Mouse (Mus musculus): ENCODE results near the gene Pde6b. TPM values are rescaled to one million over a fixed set of nuclear protein-coding genes. Genes with fewer than 3 reads are reported as not detected.

Gene Pde6b
- polyA plus RNA-seq, 1 experiment from 2014 or later: 0.62 TPM

DNA sequence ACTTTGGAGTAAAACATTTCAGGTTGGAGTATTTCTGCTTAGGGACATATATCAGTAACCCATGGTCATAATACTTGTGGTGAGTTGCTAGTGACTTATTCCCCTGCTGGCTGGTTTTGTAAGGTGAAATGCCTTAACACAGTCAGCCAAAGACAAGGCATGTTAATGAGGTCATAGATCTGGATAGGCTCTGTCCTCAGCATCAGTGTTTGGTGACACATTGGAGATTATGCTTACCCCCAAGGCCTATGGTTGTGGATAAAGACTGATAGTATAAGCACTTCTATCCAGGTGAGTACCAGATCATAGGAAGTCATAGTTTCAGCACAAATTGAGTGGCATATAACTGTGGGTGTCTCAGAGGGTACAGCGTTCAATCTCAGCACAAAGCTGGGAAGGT lies 78.5 kb downstream of the Pde6b start:
- H3K4me1 ChIP-seq: peaks cover 30% of the 10 kb centered on the region
- peaks cover 19% of the 10 kb centered on the region for H3K36me3 ChIP-seq
- no peak overlapping the region for H3K27ac ChIP-seq
- no peak for ATAC-seq (ENCODE audit: insufficient number of reproducible peaks, insufficient read depth, low FRiP score, low TSS enrichment, low read depth)
- H3K27me3 ChIP-seq: no peaks in the 10 kb centered on the region
- no peak overlapping the region for H3K4me3 ChIP-seq
- H3K4me2 ChIP-seq: no peak overlapping the region
- H3K9ac ChIP-seq: no peak overlapping the region
- H3K9me3 ChIP-seq: no peaks in the 10 kb centered on the region
- WGBS: 94% methylated on average over 1 of the region's 1 CpGs

DNA sequence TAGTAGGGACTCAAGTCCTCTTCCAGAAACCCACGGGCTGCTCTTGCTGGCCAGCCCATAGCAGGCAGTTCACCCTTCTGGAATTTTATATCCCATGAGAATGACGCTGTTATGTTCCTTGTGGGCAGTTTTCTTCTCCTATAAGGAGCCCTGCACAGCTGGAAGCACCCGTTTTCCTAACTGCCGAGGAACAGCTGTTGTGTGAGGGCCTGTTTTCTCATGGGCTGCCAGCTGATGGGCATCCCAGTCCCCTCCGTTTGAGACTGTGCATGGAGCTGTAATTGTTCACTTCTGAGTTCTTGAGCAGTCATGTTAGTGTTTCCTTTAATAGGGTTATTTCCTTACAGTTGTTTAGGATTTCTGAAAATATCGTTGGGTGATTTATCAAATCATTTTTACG lies 81.4 kb downstream of the Pde6b start:
- 70% methylated on average over 7 of the region's 7 CpGs for WGBS
- no peaks in the 10 kb centered on the region for H3K27me3 ChIP-seq
- no peak for ATAC-seq (ENCODE audit: insufficient number of reproducible peaks, insufficient read depth, low FRiP score, low TSS enrichment, low read depth)
- no peak overlapping the region for H3K4me2 ChIP-seq
- H3K36me3 ChIP-seq: peaks cover 49% of the 10 kb centered on the region
- peaks cover 8% of the 10 kb centered on the region; the same call in 1 of the 2 replicates for H3K4me1 ChIP-seq
- H3K27ac ChIP-seq: no peak overlapping the region
- no peak overlapping the region for H3K4me3 ChIP-seq
- H3K9ac ChIP-seq: no peak overlapping the region
- H3K9me3 ChIP-seq: no peaks in the 10 kb centered on the region

DNA sequence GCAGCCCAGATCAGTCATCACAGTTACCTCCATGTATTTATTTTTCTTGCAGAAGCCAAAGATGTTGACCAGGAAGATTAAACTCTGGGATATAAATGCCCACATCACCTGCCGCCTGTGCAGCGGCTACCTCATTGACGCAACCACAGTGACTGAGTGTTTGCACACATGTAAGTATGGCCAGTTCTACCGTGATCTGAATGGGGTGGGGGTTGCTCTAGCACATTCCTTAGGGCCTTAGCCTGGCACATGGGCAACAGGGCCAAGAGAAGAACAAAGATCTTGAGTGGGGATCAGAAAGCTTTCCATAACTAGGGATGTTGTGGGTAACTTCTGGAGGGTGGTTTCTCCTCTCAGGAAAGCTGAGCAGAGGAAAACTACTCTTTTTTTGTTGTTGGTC lies 85.5 kb downstream of the Pde6b start:
- Histone ChIP-seq H3K4me1 (no peaks in the 10 kb centered on the region), H3K36me3 (peaks cover 73% of the 10 kb centered on the region), H3K9me3 (no peaks in the 10 kb centered on the region), H3K27ac (no peak overlapping the region), H3K4me3 (no peak overlapping the region), H3K4me2 (no peak overlapping the region), H3K9ac (no peak overlapping the region), H3K27me3 (no peaks in the 10 kb centered on the region)
- WGBS: 89% methylated on average over 4 of the region's 4 CpGs
- ATAC-seq (ENCODE audit: insufficient number of reproducible peaks, insufficient read depth, low FRiP score, low TSS enrichment, low read depth): no peak

DNA sequence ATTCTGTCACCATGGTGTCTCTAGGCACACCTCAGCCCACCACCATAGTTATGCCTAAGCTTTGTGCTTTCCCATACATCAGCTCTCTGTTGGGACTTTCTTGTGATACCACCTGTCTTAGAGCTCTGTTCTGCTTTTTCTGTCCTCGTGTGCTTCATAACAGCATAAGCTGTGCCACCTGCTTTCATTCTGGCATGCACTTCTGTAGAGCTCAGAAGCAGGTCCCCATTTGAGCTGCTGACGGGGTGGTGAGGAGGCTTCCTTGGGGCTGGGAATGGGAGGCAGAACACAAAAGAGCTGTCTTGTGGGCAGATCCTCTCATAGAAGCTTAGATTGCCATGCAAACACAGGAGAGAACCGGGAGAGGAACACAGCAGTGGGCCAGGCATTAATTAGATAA lies 87.8 kb downstream of the Pde6b start:
- Histone ChIP-seq H3K4me2 (no peak overlapping the region), H3K4me3 (no peak overlapping the region), H3K9ac (no peak overlapping the region), H3K36me3 (peaks cover 83% of the 10 kb centered on the region), H3K27ac (no peak overlapping the region), H3K4me1 (no peaks in the 10 kb centered on the region), H3K27me3 (no peaks in the 10 kb centered on the region), H3K9me3 (no peaks in the 10 kb centered on the region)
- 93% methylated on average over 3 of the region's 3 CpGs for WGBS
- ATAC-seq (ENCODE audit: insufficient number of reproducible peaks, insufficient read depth, low FRiP score, low TSS enrichment, low read depth): no peak

Other genes starting within 250 kb of the Pde6b start
- gene Dr1, start 119.5 kb upstream of the Pde6b start, polyA plus RNA-seq (2015; fragmentation: Nextera tagmentation; extraction: Ambion mirVana): 45.4 and 47.0 TPM in 2 replicates
- 5.0 and 5.4 TPM in 2 replicates for gene Pigg, start 75.8 kb upstream of the Pde6b start, polyA plus RNA-seq (2015; fragmentation: Nextera tagmentation; extraction: Ambion mirVana)
- gene Gm42517, start 20.5 kb upstream of the Pde6b start, polyA plus RNA-seq (2015; fragmentation: Nextera tagmentation; extraction: Ambion mirVana): 0.11 TPM in 1 of 2 replicates, not detected in the other
- gene Atp5k, start 46.1 kb downstream of the Pde6b start, polyA plus RNA-seq (2015; fragmentation: Nextera tagmentation; extraction: Ambion mirVana): 451 and 456 TPM in 2 replicates
- gene Mfsd7a, start 60.5 kb downstream of the Pde6b start, polyA plus RNA-seq (2015; fragmentation: Nextera tagmentation; extraction: Ambion mirVana): 0.13 and 0.74 TPM in 2 replicates
- 22.8 and 30.4 TPM in 2 replicates for gene Pcgf3, start 72.8 kb downstream of the Pde6b start, polyA plus RNA-seq (2015; fragmentation: Nextera tagmentation; extraction: Ambion mirVana)
- 0.66 and 1.0 TPM in 2 replicates for gene Cplx1, start 161.6 kb downstream of the Pde6b start, polyA plus RNA-seq (2015; fragmentation: Nextera tagmentation; extraction: Ambion mirVana)
- gene Gak, start 241.4 kb downstream of the Pde6b start, polyA plus RNA-seq (2015; fragmentation: Nextera tagmentation; extraction: Ambion mirVana): 46.7 and 49.2 TPM in 2 replicates
- 23.7 and 25.8 TPM in 2 replicates for gene Tmem175, start 241.4 kb downstream of the Pde6b start, polyA plus RNA-seq (2015; fragmentation: Nextera tagmentation; extraction: Ambion mirVana)

Measured in embryonic facial prominence, embryonic 13.5 days (tissue).